Mouse (Mus musculus) stomach, embryonic 14.5 days (tissue): ENCODE measurements around the gene BC049352. TPM values are rescaled to one million over a fixed set of nuclear protein-coding genes. Genes with fewer than 3 reads are reported as not detected.

ENCODE experiments used
- ATAC-seq: fragments of 200-750 bp; cut with Nextera tagmentation; 2 replicates; pipeline ENCODE4 v1.8.0; 2017; ENCODE audit warnings: low read depth, moderate TSS enrichment; ENCODE audit not compliant: insufficient number of reproducible peaks, insufficient read depth, low FRiP score
- H3K27ac ChIP-seq: fragments of 300-500 bp; sonication (generic); 2 replicates; pipeline ENCODE4 v1.5.1; 2014; ENCODE audit warnings: mild to moderate bottlenecking, low read length, moderate library complexity, mixed read lengths
- H3K27me3 ChIP-seq: fragments of 300-500 bp; sonication (generic); 2 replicates; pipeline ENCODE4 v1.6.1; 2014; ENCODE audit warnings: low read length, control low read depth, mixed read lengths; ENCODE audit not compliant: control insufficient read depth, insufficient read depth
- H3K36me3 ChIP-seq: fragments of 300-500 bp; sonication (generic); 2 replicates; pipeline ENCODE4 v1.6.1; 2014; ENCODE audit warnings: mild to moderate bottlenecking, control low read depth, low read length, moderate library complexity, mixed read lengths; ENCODE audit not compliant: control insufficient read depth, insufficient read depth
- H3K4me1 ChIP-seq: fragments of 300-500 bp; sonication (generic); 2 replicates; pipeline ENCODE4 v1.6.1; 2014; ENCODE audit warnings: low read length, control low read depth, mixed read lengths; ENCODE audit not compliant: control insufficient read depth, insufficient read depth
- H3K4me2 ChIP-seq: fragments of 300-500 bp; sonication (generic); replicated peaks from 2 replicates; pipeline ENCODE4 v1.6.1; 2014; ENCODE audit warnings: low read depth, low read length, control low read depth
- H3K4me3 ChIP-seq: fragments of 300-500 bp; sonication (generic); 2 replicates; pipeline ENCODE4 v1.5.1; 2014; ENCODE audit warnings: low read depth, low read length, control low read depth
- H3K9ac ChIP-seq: fragments of 300-500 bp; sonication (generic); replicated peaks from 2 replicates; pipeline ENCODE4 v1.6.1; 2014; ENCODE audit warnings: low read depth, mild to moderate bottlenecking, control low read depth, low read length, moderate library complexity, mixed read lengths
- H3K9me3 ChIP-seq: fragments of 300-500 bp; sonication (generic); 2 replicates; pipeline ENCODE4 v1.6.1; 2016; ENCODE audit warnings: low read depth, low read length, control low read depth; ENCODE audit not compliant: control insufficient read depth
- WGBS: fragments of 180-500 bp; shearing (Covaris S2); extraction: QIAGEN DNeasy Blood & Tissue Kit; methylation state at CpG from one replicate; pipeline ENCODE4 v1.1.7; 2014; 5-methylcytosine and 5-hydroxymethylcytosine counted together
- polyA plus RNA-seq: library from polyadenylated mRNA; unstranded; fragments of >200 nt; fragmentation: Nextera tagmentation; extraction: Ambion mirVana; gene quantifications from 2 replicates; pipeline ENCODE4 v1.2.1, GENCODE M21; 2014

Gene BC049352
- polyA plus RNA-seq, 1 experiment from 2014 or later: not detected

DNA sequence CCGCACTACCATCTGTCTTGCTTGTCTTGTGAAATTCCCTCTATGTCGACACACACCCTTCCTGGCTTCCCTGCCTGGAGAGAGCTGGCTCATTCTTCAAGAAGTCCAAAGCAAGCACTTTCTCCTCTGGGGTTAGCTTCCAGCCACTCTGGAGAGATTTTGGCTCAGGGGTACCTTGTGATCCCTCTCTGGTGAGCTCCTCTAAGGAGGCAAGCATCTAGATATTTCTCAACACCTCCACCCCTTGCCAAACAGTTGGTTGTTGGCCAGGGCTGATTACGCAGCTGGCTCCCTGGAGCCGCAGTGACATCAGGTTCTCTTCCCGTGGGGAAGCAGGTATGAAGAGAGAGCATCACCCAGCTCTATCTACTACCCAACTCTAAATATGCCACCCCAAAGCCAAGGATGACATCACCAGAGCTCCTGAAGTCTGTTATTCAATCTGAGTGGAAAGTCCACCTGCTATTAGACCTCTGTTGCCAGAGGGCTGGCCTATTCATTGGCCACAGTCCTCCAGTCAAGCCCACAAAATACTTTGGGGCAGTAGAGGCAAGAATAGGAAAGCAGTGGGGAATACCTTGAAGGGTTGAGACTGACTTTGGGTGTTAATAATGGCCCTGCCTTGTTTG is 19.6 kb downstream of the BC049352 start:
- no peak for ATAC-seq
- Histone ChIP-seq H3K27ac (no peak overlapping the region), H3K36me3 (no peaks in the 10 kb centered on the region), H3K4me3 (no peak overlapping the region), H3K4me1 (no peaks in the 10 kb centered on the region), H3K4me2 (no peak overlapping the region), H3K27me3 (no peaks in the 10 kb centered on the region), H3K9ac (no peak overlapping the region), H3K9me3 (no peaks in the 10 kb centered on the region)
- 75% methylated on average over 5 of the region's 5 CpGs for WGBS

DNA sequence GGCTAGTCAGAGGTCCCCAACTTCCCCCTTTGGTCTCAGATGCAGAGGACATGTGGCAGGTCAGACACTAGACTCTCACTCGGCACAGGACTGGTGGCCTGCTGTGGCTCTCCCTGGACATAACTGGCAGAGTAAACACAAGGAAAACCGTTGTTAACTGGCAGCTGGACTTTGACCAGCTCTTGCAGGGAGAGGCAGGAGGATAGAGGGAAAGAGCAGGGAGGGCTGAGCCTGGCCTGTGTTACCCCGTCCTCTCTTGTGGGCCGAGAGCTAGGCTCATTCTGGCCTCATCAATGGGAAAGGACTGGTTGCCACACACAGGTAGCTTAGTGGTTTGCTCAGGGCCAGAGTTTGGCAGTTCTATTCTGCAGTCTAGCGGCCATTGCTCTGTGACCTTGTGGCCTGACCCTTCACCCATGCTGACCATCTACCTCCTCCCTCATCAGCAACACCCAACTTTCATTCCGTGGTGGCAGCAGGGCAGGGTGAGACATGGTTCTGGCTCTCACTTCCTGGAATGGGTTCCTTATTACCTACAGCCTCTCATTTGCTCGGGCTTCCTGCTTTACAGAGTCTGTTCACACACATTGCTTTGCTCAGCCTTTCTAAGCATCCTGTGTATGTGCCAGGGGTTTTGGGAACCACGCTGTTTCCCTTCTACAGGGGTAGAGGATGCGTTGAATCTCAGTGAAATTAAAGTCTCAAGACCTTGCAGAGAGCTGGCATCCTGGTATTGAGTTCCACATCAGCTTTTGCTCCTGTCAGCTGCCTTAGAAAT is 20.4 kb downstream of the BC049352 start:
- 56% methylated on average over 9 of the region's 9 CpGs for WGBS
- Histone ChIP-seq H3K4me3 (no peak overlapping the region), H3K9me3 (no peaks in the 10 kb centered on the region), H3K36me3 (no peaks in the 10 kb centered on the region), H3K4me2 (peak overlapping the region; percentile 27), H3K27ac (peak overlapping the region; percentile 52; the same call in 1 of the 2 replicates), H3K27me3 (no peaks in the 10 kb centered on the region), H3K4me1 (no peaks in the 10 kb centered on the region), H3K9ac (no peak overlapping the region)
- peak; percentile 62; the same call in 1 of the 2 replicates for ATAC-seq

DNA sequence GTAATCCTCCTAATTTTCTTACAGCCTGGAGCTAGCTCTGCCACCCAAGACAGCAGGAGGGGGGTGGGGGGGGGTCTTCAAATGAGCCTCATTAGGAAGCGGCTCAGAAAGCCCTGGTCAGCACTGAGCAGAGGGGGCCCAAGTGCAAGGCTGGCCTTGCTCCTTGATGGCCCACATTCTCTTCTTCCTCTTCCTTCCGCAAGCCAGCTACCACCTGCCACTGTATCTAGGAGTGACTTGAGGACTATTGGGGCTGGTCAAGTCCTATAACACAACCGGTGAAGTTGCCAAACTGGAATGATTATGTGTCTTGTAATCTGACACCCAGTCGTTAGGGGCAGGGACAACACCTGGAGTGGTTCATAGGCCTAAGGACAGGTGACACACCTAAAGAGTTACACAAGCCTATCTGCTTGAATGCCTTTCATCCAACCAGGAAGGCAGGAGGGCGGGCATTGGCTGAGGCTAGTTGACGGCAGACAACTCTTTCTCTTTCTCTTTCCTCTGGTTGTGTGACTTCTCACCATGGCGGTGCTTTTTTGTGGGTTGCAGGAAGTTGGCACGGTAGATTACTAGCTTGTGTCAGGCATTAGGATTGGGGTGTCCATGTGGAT is 22.1 kb downstream of the BC049352 start, which contains the start of gene Tmprss4:
TSS of gene Tmprss4 (minus strand) at position 296 of the 614 bp plus-strand sequence.
- ATAC-seq: peak; percentile 85
- Histone ChIP-seq H3K9ac (no peak within 1 kb of the TSS), H3K4me3 (no peak within 1 kb of the TSS; the same call in 1 of the 2 replicates), H3K27ac (peak within 1 kb of the TSS; percentile 63; the same call in 1 of the 2 replicates), H3K9me3 (no peaks in the 10 kb centered on the region), H3K4me2 (peak within 1 kb of the TSS; percentile 27), H3K36me3 (no peaks in the 10 kb centered on the region), H3K4me1 (no peaks in the 10 kb centered on the region), H3K27me3 (no peaks in the 10 kb centered on the region)
- 60% methylated on average over 8 of the region's 8 CpGs for WGBS

DNA sequence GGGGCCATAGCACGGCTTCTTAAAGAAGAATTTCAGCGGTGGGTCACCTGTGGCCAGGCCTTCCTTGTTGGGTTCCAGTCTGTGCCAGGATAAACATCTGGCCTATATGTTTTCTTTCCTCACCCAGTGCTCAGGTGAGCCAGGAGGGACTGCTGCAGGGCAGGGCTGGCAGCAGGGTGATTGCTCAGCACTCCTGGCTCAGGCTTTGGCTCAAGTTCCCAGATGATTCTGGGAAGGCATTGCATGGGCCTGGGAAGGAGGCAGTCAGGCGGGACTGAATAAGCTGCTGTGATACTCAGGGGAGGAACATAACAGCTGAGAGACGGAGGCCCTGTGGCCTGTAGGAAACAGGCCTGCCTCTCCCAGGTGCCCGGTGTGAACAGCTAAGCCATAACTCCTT is 23.3 kb downstream of the BC049352 start:
- 83% methylated on average over 5 of the region's 5 CpGs for WGBS
- H3K4me2 ChIP-seq: no peak overlapping the region
- no peaks in the 10 kb centered on the region for H3K9me3 ChIP-seq
- H3K4me3 ChIP-seq: no peak overlapping the region
- no peaks in the 10 kb centered on the region for H3K4me1 ChIP-seq
- no peak overlapping the region for H3K9ac ChIP-seq
- ATAC-seq: no peak
- no peak overlapping the region for H3K27ac ChIP-seq
- H3K27me3 ChIP-seq: no peaks in the 10 kb centered on the region
- H3K36me3 ChIP-seq: no peaks in the 10 kb centered on the region

DNA sequence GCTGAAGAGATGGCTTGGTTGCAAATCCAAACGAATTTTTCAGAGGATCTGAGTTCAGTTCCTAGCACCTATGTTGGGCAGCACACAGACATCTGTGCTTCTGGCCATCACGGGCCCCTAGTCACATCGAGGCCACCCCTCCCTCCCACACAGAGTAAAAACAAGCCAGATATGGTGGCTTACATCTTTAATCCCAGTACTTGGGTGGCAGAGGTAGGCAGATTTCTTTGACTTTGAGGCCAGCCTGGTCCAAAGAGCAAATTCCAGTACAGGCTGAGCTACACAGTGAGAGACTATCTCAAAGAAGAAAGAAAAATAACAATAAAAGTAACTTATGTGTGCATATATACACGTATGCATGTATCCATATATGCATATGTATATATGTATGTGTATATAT is 24.3 kb downstream of the BC049352 start:
- ATAC-seq: no peak
- Histone ChIP-seq H3K27me3 (no peaks in the 10 kb centered on the region), H3K9ac (no peak overlapping the region), H3K27ac (no peak overlapping the region), H3K36me3 (no peaks in the 10 kb centered on the region), H3K4me2 (no peak overlapping the region), H3K4me1 (no peaks in the 10 kb centered on the region), H3K9me3 (no peaks in the 10 kb centered on the region), H3K4me3 (no peak overlapping the region)
- 70% methylated on average over 4 of the region's 4 CpGs for WGBS

DNA sequence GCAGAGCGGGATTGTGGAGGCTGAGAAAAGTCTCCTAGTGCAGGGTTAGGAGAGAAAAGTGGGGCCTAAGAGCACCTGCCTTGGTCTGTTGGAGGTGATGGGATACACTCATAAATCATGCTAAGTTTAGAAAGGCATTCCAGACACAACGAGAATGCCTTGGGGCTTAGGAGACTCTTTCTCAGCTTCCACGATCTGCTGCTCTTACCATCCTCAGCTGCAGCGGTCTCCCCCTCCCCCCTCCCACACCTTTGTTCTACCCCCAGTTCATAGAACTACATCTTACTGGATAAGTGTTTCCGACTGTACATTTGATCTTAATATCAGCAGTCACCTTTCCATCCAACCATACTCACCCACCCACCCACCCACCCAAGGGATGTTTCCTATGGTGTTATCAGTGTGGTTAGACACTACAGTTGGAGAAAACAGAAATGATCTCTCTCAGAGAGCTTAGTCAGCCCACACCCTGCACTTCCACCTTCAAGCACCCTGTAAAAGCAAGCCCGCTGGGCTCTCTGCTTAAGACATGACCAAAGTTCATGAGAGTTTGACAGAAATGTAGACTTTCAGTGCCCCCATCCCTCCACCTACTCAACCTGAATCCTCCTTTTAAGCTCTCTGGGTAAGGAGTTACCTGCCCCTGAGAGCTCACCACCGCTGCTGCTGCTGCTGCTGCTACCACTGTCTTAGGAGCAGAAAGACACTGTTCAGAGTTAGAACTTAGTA is 25.4 kb downstream of the BC049352 start:
- ATAC-seq: no peak
- 67% methylated on average over 7 of the region's 7 CpGs for WGBS

DNA sequence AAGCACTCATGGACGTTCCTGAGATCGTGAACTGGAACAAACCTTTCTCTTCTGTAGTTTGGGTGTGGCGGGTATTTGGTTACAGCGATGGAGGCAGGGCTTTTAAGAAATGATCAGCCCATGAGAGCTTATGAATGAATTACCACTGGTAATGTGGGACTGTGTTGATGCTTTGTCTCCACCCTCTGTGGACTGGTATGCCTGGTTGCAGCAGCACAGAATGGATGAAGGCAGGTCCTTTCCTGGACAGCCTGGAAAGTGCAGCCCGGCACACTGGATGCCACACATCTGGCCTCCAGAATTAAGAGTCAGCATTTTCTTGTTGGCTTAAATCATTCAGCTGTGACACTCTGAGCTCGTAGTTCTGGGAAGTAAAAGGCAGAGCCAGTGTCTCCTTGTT is 30.2 kb downstream of the BC049352 start:
- Histone ChIP-seq H3K36me3 (no peaks in the 10 kb centered on the region), H3K9me3 (no peaks in the 10 kb centered on the region), H3K27ac (no peak overlapping the region), H3K27me3 (no peaks in the 10 kb centered on the region), H3K9ac (no peak overlapping the region), H3K4me3 (no peak overlapping the region), H3K4me2 (no peak overlapping the region), H3K4me1 (no peaks in the 10 kb centered on the region)
- no peak for ATAC-seq
- 49% methylated on average over 6 of the region's 6 CpGs for WGBS

More for the DNA sequence above, 25.4 kb downstream of the BC049352 start:
- Histone ChIP-seq H3K36me3 (no peaks in the 10 kb centered on the region), H3K27me3 (no peaks in the 10 kb centered on the region), H3K4me2 (no peak overlapping the region), H3K27ac (no peak overlapping the region), H3K4me3 (no peak overlapping the region), H3K9me3 (no peaks in the 10 kb centered on the region), H3K9ac (no peak overlapping the region), H3K4me1 (no peaks in the 10 kb centered on the region)

DNA sequence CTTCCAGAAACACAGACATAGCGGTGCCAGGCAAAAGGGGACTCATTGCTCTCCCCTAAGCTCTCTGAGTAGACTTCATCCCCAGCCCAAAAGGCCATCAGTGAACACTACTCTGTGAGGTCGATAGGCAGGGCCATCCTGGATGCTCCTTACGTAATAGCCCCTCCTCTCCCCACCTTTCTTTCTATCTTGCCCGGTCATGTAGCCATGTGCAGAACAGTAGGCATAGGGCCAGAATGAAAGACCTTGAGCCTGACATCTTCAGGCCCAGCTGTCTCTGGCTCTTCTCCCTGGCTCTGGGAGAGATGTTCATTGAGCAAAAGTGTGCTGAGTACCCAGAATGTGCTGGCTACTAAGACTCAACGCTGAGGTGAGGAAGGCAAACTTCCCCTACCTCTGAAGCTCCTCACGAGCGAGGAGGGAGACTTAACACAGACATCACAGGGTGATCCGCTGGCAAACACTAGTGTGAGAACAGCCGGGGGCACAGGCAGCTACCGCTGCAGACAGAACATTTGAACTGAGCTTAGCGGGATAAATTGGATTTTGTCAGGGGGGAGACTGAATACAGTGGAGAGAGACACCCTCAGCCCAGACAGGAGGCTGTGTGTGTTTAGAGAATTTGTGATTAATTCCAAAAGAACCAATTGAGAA is 33.8 kb downstream of the BC049352 start:
- H3K4me2 ChIP-seq: no peak overlapping the region
- no peaks in the 10 kb centered on the region for H3K9me3 ChIP-seq
- H3K27ac ChIP-seq: no peak overlapping the region
- H3K36me3 ChIP-seq: no peaks in the 10 kb centered on the region
- ATAC-seq: no peak
- no peak overlapping the region for H3K9ac ChIP-seq
- no peaks in the 10 kb centered on the region for H3K27me3 ChIP-seq
- H3K4me1 ChIP-seq: no peaks in the 10 kb centered on the region
- H3K4me3 ChIP-seq: no peak overlapping the region
- WGBS: 45% methylated on average over 11 of the region's 11 CpGs
